Mouse (Mus musculus) limb, embryonic 15.5 days (tissue): ENCODE results near the gene Sh3bgr. TPM values are rescaled to one million over a fixed set of nuclear protein-coding genes. Genes with fewer than 3 reads are reported as not detected.

ENCODE experiments used
- ATAC-seq: fragments of 200-750 bp; cut with Nextera tagmentation; 2 replicates; pipeline ENCODE4 v1.8.0; 2017; ENCODE audit warnings: low read depth, moderate TSS enrichment; ENCODE audit not compliant: insufficient number of reproducible peaks, low FRiP score, low TSS enrichment
- H3K27ac ChIP-seq: fragments of 300-500 bp; sonication (generic); 2 replicates; pipeline ENCODE4 v1.5.1; 2015; ENCODE audit warnings: moderate library complexity, mild to moderate bottlenecking, inconsistent platforms
- H3K27me3 ChIP-seq: fragments of 300-500 bp; sonication (generic); 2 replicates; pipeline ENCODE4 v1.6.1; 2015; ENCODE audit warnings: inconsistent platforms
- H3K36me3 ChIP-seq: fragments of 300-500 bp; sonication (generic); 2 replicates; pipeline ENCODE4 v1.6.1; 2015; ENCODE audit warnings: inconsistent platforms
- H3K4me1 ChIP-seq: fragments of 300-500 bp; sonication (generic); 2 replicates; pipeline ENCODE4 v1.6.1; 2015; ENCODE audit warnings: inconsistent platforms
- H3K4me2 ChIP-seq: fragments of 300-500 bp; sonication (generic); 2 replicates; pipeline ENCODE4 v1.6.1; 2015; ENCODE audit warnings: mild to moderate bottlenecking, inconsistent platforms
- H3K4me3 ChIP-seq: fragments of 300-500 bp; sonication (generic); 2 replicates; pipeline ENCODE4 v1.5.1; 2015; ENCODE audit warnings: mild to moderate bottlenecking, inconsistent platforms
- H3K9ac ChIP-seq: fragments of 300-500 bp; sonication (generic); 2 replicates; pipeline ENCODE4 v1.6.1; 2015; ENCODE audit warnings: inconsistent platforms
- H3K9me3 ChIP-seq: fragments of 300-500 bp; sonication (generic); 2 replicates; pipeline ENCODE4 v1.6.1; 2016; ENCODE audit warnings: inconsistent platforms
- WGBS: fragments of 180-500 bp; shearing (Covaris S2); methylation state at CpG from one replicate; pipeline ENCODE4 v1.1.7; 2015; 5-methylcytosine and 5-hydroxymethylcytosine counted together
- polyA plus RNA-seq: library from polyadenylated mRNA; unstranded; fragments of >200 nt; fragmentation: Nextera tagmentation; extraction: Ambion mirVana; gene quantifications from 2 replicates; pipeline ENCODE4 v1.2.1, GENCODE M21; 2015

The Sh3bgr gene
- polyA plus RNA-seq, 1 experiment from 2014 or later = 13.6 TPM

GRCm38 (mm10) chr16:96252146-96252545 lies 51.9 kb downstream of the Sh3bgr start:
- no peak for ATAC-seq
- Histone ChIP-seq H3K9ac (no peak overlapping the region), H3K27ac (no peak overlapping the region), H3K27me3 (peaks cover 3% of the 10 kb centered on the region; the same call in 1 of the 2 replicates), H3K4me2 (no peak overlapping the region), H3K36me3 (no peaks in the 10 kb centered on the region), H3K4me3 (no peak overlapping the region), H3K9me3 (no peaks in the 10 kb centered on the region), H3K4me1 (no peaks in the 10 kb centered on the region)
- 92% methylated on average over 1 of the region's 1 CpGs for WGBS

- H3K36me3 ChIP-seq = no peaks in the 10 kb centered on the region
- H3K27ac ChIP-seq = no peak overlapping the region
- H3K4me1 ChIP-seq = no peaks in the 10 kb centered on the region
- H3K9me3 ChIP-seq = no peaks in the 10 kb centered on the region
- no peak for ATAC-seq
- no peak overlapping the region for H3K9ac ChIP-seq
- H3K4me2 ChIP-seq = no peak overlapping the region
- WGBS = 86% methylated on average over 8 of the region's 8 CpGs
- no peaks in the 10 kb centered on the region for H3K27me3 ChIP-seq
- H3K4me3 ChIP-seq = no peak overlapping the region
These were observed 58.2 kb downstream of the Sh3bgr start for GRCm38 (mm10) chr16:96258429-96258828.

GRCm38 (mm10) chr16:96271736-96272135 lies 71.5 kb downstream of the Sh3bgr start:
- Histone ChIP-seq H3K36me3 (no peaks in the 10 kb centered on the region), H3K9ac (no peak overlapping the region), H3K27me3 (no peaks in the 10 kb centered on the region), H3K4me3 (no peak overlapping the region), H3K4me2 (no peak overlapping the region), H3K4me1 (no peaks in the 10 kb centered on the region), H3K27ac (no peak overlapping the region), H3K9me3 (no peaks in the 10 kb centered on the region)
- 88% methylated on average over 2 of the region's 2 CpGs for WGBS
- ATAC-seq = no peak

DNA sequence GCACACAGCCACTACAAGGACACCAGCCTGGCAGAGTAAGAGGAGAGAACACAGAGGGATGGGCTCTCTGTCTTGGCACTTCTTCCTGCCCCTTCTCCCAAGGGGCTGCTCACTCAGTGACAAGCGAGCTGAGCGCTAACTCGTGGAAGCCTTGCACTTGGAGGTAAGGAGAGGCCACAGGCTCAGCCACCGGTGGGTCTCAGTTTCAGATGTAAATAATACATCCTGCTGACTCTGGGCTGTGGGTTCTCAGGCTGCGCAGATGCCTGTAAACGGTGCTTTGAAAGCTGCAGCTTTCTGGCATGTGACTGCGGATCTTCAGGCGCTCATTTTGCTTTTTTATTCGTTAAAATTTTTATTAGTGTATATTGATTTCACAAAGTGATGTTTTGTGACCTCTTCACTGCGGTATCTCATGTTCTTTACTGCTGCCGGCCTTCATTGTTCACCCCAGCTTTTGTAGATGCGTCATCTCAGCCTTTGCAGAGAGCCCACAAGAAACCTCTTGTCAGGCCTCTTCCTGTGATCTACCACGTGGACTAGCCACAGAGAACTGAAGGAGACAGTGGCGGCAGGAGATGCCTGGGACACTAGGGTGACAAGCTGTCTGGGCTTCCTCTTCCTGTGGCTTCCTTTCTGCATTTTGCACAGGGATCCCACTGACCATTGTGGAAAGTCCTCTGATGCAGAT lies 72.8 kb downstream of the Sh3bgr start:
- H3K4me3 ChIP-seq = no peak overlapping the region
- H3K36me3 ChIP-seq = no peaks in the 10 kb centered on the region
- H3K27ac ChIP-seq = no peak overlapping the region
- H3K4me2 ChIP-seq = no peak overlapping the region
- no peak for ATAC-seq
- no peaks in the 10 kb centered on the region for H3K9me3 ChIP-seq
- whole genome bisulfite sequencing = 56% methylated on average over 14 of the region's 14 CpGs
- no peaks in the 10 kb centered on the region for H3K27me3 ChIP-seq
- H3K4me1 ChIP-seq = no peaks in the 10 kb centered on the region
- no peak overlapping the region for H3K9ac ChIP-seq

GRCm38 (mm10) chr16:96276596-96276995 lies 76.3 kb downstream of the Sh3bgr start:
- H3K4me1 ChIP-seq = peaks cover 9% of the 10 kb centered on the region
- no peak overlapping the region for H3K27ac ChIP-seq
- peaks cover 31% of the 10 kb centered on the region for H3K27me3 ChIP-seq
- 63% methylated on average over 3 of the region's 3 CpGs for WGBS
- no peaks in the 10 kb centered on the region for H3K9me3 ChIP-seq
- no peak overlapping the region for H3K4me2 ChIP-seq
- no peak overlapping the region for H3K4me3 ChIP-seq
- ATAC-seq = no peak
- H3K36me3 ChIP-seq = no peaks in the 10 kb centered on the region
- H3K9ac ChIP-seq = no peak overlapping the region

Other genes starting within 250 kb of the Sh3bgr start
- 80.1 and 89.3 TPM in 2 replicates for gene Psmg1, start 209.5 kb upstream of the Sh3bgr start, polyA plus RNA-seq
- gene Brwd1, start 117.9 kb upstream of the Sh3bgr start, polyA plus RNA-seq = 76.8 and 80.4 TPM in 2 replicates
- gene Hmgn1, start 72.7 kb upstream of the Sh3bgr start, polyA plus RNA-seq = 553 and 582 TPM in 2 replicates
- 47.2 and 49.1 TPM in 2 replicates for gene Wrb, start 55.0 kb upstream of the Sh3bgr start, polyA plus RNA-seq
- 1.2 and 1.6 TPM in 2 replicates for gene Lca5l, start 8.2 kb upstream of the Sh3bgr start, polyA plus RNA-seq
- 0.10 and 0.42 TPM in 2 replicates for gene B3galt5, start 35.4 kb downstream of the Sh3bgr start, polyA plus RNA-seq
- gene Itgb2l, start 243.2 kb downstream of the Sh3bgr start, polyA plus RNA-seq = 0.15 and 0.31 TPM in 2 replicates